8 mouse cellular contexts compared by ENCODE assay signal in genomic region chr10:120938077-120938903, GRCm38 (mm10). TPM values are rescaled to one million over a fixed set of nuclear protein-coding genes. Genes with fewer than 3 reads are reported as not detected.
DNase-seq lines count a peak whose midpoint lies in the region; ATAC-seq and TF ChIP-seq lines count a peak whose summit lies in the region.

No protein-coding gene starts in this region.

- H3K4me3 ChIP-seq in kidney, embryonic 16.5 days (ENCODE audit: low read length): no peak overlapping the region
- H3K4me3 ChIP-seq in heart, embryonic 14.5 days (ENCODE audit: control insufficient read depth in 1 of 2, insufficient read depth in 1 of 2, low read depth in 1 of 2, low read length in 2 of 2): no peak overlapping the region
- no peak overlapping the region for H3K4me3 ChIP-seq in layer of hippocampus, adult 2 months

- H3K27me3 ChIP-seq in kidney, embryonic 16.5 days (ENCODE audit: insufficient read depth, low read length): no peaks in the 10 kb centered on the region
- H3K27me3 ChIP-seq in heart, embryonic 14.5 days (ENCODE audit: control insufficient read depth, insufficient read depth, low read length): no peaks in the 10 kb centered on the region

- peak; percentile 51 for DNase-seq in kidney, adult 9 months
- peak; percentile 75 for DNase-seq in ZHBTc4 (ENCODE audit: low read depth, low spot score)
- DNase-seq in layer of hippocampus, adult 2 months (ENCODE audit: low spot score in 2 of 2): peak; percentile 50 to 62
- peak; percentile 61 for DNase-seq in lung, postnatal 14 days
- peak; percentile 25 for DNase-seq in thymus, postnatal 14 days

- 48% methylated on average over 19 of the region's 19 CpGs for WGBS in kidney, embryonic 16.5 days
- 28% methylated on average over 19 of the region's 19 CpGs for WGBS in heart, embryonic 14.5 days

- no peak overlapping the region for H3K9ac ChIP-seq in kidney, embryonic 16.5 days (replicated peaks; ENCODE audit: low read length)
- no peak overlapping the region for H3K9ac ChIP-seq in heart, embryonic 14.5 days (ENCODE audit: low read length)

- TF ChIP-seq CTCF in layer of hippocampus, adult 2 months (conservative IDR thresholded peaks at IDR 0.05): peak; percentile 90

- no peaks in the 10 kb centered on the region for H3K36me3 ChIP-seq in kidney, embryonic 16.5 days (ENCODE audit: insufficient read depth, low read length)
- 0 out of 2 replicates have a peak, but pooled peaks cover 5% of the 10 kb centered on the region for H3K36me3 ChIP-seq in heart, embryonic 14.5 days (ENCODE audit: control insufficient read depth, insufficient read depth, low read length)

- H3K4me1 ChIP-seq in kidney, embryonic 16.5 days (ENCODE audit: insufficient read depth, low read length): no peaks in the 10 kb centered on the region
- peaks cover 0 to 6% of the 10 kb centered on the region in 2 experiments; a peak in 1 of 4 replicates for H3K4me1 ChIP-seq in heart, embryonic 14.5 days (ENCODE audit: control insufficient read depth in 2 of 2, insufficient read depth in 2 of 2, low read length in 2 of 2)

- no peak overlapping the region for H3K27ac ChIP-seq in kidney, embryonic 16.5 days (ENCODE audit: low read length)
- H3K27ac ChIP-seq in heart, embryonic 14.5 days (replicated peaks in 1 of 2; ENCODE audit: control insufficient read depth in 1 of 2, insufficient read depth in 1 of 2, low read depth in 2 of 2, low read length in 2 of 2): no peak overlapping the region
- no peak overlapping the region for H3K27ac ChIP-seq in layer of hippocampus, adult 2 months

- ATAC-seq in kidney, embryonic 16.5 days (ENCODE audit: low FRiP score, low TSS enrichment): no peak
- ATAC-seq in common myeloid progenitor, adult 5-6 weeks (replicated peaks; ENCODE audit: low read depth, poor library complexity, severe bottlenecking): peak; percentile 93
- no peak for ATAC-seq in heart, embryonic 14.5 days (ENCODE audit: insufficient number of reproducible peaks, insufficient read depth, low FRiP score, low read depth)

- no peaks in the 10 kb centered on the region for H3K9me3 ChIP-seq in kidney, embryonic 16.5 days (ENCODE audit: low read length)
- no peaks in the 10 kb centered on the region for H3K9me3 ChIP-seq in heart, embryonic 14.5 days (ENCODE audit: control insufficient read depth, low read length)

- no peak overlapping the region for H3K4me2 ChIP-seq in kidney, embryonic 16.5 days (replicated peaks; ENCODE audit: low read depth, low read length)
- H3K4me2 ChIP-seq in heart, embryonic 14.5 days (ENCODE audit: low read length): peak overlapping the region; percentile 43

RNA-seq across cellular contexts. Expression of gene Msrb3, which starts 39.4 kb away (rescaled TPM):
- 8.7 and 11.6 TPM in 2 replicates for polyA plus RNA-seq in kidney, embryonic 16.5 days (2015; fragmentation: Nextera tagmentation; extraction: Ambion mirVana)
- total RNA-seq in common myeloid progenitor, adult 5-6 weeks (2017): 4.8 and 4.9 TPM in 2 replicates
- 38.7 and 41.0 TPM in 2 replicates for polyA plus RNA-seq in heart, embryonic 14.5 days (2014; fragmentation: Nextera tagmentation; extraction: Ambion mirVana)
- 1 to 10 TPM; 4.0 to 4.9 TPM for total RNA-seq in layer of hippocampus, adult 2 months (2021)

RNA-seq across cellular contexts. Expression of gene Lemd3, which starts 40.8 kb away (rescaled TPM):
- polyA plus RNA-seq in kidney, embryonic 16.5 days (2015; fragmentation: Nextera tagmentation; extraction: Ambion mirVana): 2.4 TPM in 2 replicates
- total RNA-seq in common myeloid progenitor, adult 5-6 weeks (2017): 17.4 and 20.3 TPM in 2 replicates
- 3.8 and 4.4 TPM in 2 replicates for polyA plus RNA-seq in heart, embryonic 14.5 days (2014; fragmentation: Nextera tagmentation; extraction: Ambion mirVana)
- total RNA-seq in layer of hippocampus, adult 2 months (2021): 10 to 100 TPM; 33.3 to 34.7 TPM

Comparison
In these comparisons a context has a peak if more than half of its experiments do, and no peak if none do; other contexts are left out.
1. DNase-seq: peak in every context shown above with its lines; median percentile 75 in ZHBTc4; 61 in lung, postnatal 14 days; 56 in layer of hippocampus, adult 2 months; 51 in kidney, adult 9 months; 25 in thymus, postnatal 14 days.